Mouse (Mus musculus): ENCODE data around the gene Gxylt2. TPM values are rescaled to one million over a fixed set of nuclear protein-coding genes. Genes with fewer than 3 reads are reported as not detected.

The Gxylt2 gene
- polyA plus RNA-seq, 1 experiment from 2014 or later, result 0.81 TPM

GRCm38 (mm10) chr6:100833355-100833754 is 128.8 kb downstream of the Gxylt2 start, which contains the start of gene Ppp4r2:
Gene Ppp4r2, plus strand, starts transcription at chr6:100833622.
- Histone ChIP-seq H3K4me2 (ENCODE audit: low read length) (peak within 1 kb of the TSS; percentile 55), H3K4me3 (ENCODE audit: low read depth, low read length) (peak within 1 kb of the TSS; percentile 81), H3K27ac (ENCODE audit: low read depth, low read length) (peak within 1 kb of the TSS; percentile 92), H3K9me3 (replicated peaks; ENCODE audit: control insufficient read depth, low read length) (no peaks in the 10 kb centered on the region), H3K4me1 (ENCODE audit: control insufficient read depth, insufficient read depth, low read length) (peaks cover 11% of the 10 kb centered on the region), H3K27me3 (replicated peaks; ENCODE audit: control insufficient read depth, insufficient read depth, low read length) (no peaks in the 10 kb centered on the region), H3K36me3 (ENCODE audit: control insufficient read depth, insufficient read depth, low read length) (peaks cover 32% of the 10 kb centered on the region), H3K9ac (ENCODE audit: low read length) (peak within 1 kb of the TSS; percentile 87)
- ATAC-seq (peak; percentile 95), DNase-seq (ENCODE audit: low spot score) (peak; percentile 96)
- under 1% methylated on average over 38 of the region's 50 CpGs for WGBS

DNA sequence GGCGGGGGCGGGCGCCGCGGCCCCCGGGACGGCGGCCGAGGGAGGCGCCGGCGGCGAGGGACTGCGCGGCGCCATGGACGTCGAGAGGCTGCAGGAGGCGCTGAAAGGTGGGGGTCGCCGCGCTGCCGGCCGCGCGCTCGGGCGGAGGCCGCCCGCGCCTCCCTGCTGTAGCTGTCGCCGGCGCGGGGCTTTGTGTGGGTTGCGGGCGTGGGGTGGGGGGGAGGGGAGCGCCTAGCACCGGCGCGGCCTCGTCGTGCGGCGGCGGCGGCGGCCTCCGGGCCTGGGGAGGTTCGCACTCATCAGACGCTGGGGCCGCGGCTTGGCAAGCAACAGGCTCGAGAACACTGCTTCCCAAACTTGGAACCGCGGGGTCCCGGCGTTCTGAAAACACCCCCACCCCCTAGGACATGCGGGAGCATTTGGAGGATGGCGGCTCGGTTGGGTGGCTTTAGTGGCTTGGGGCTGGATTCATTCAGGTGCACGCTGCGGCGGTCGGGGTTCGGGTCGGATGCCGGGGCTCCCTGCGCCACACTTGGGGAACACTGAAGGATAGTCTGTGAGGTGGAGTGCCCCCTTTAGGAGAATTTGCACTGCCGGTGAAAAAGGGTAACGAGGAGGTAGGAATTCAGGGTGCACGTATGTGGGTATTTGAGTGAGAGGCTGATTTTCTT is 129.4 kb downstream of the Gxylt2 start:
- WGBS, result 1% methylated on average over 50 of the region's 72 CpGs

DNA sequence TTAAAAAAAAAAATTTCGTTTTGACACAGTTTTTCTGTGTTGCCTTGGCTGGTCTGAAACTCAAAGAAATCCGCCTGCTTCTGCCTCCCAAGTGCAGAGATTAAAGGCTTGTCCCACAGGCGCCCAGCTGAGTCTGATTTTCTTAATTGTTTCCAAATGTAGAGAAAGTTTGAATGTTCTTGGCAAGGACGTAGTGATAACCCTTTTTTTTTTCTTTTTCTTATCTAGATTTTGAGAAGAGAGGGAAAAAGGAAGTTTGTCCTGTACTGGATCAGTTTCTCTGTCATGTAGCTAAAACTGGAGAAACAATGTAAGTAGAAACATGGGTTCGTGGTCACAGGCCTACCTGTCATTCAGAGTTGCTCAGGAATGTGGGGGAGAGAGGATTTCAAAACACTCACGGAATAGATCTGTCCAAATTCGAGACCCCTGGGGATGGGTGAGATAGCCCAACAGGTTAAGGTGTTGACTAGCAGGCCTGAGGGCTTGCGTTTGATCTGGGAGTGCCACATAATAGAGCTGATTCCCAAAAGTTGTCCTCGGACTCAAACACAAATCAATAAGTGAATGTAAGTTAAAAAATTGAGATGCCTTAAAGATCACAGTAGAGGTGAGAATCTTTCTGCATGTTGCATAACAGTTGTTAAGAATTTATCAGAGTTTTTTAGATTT is 130.1 kb downstream of the Gxylt2 start:
- Histone ChIP-seq H3K9me3 (replicated peaks; ENCODE audit: control insufficient read depth, low read length) (no peaks in the 10 kb centered on the region), H3K27me3 (replicated peaks; ENCODE audit: control insufficient read depth, insufficient read depth, low read length) (no peaks in the 10 kb centered on the region), H3K4me2 (ENCODE audit: low read length) (peak overlapping the region; percentile 55), H3K36me3 (ENCODE audit: control insufficient read depth, insufficient read depth, low read length) (peaks cover 42% of the 10 kb centered on the region), H3K9ac (ENCODE audit: low read length) (peak overlapping the region; percentile 87), H3K4me1 (ENCODE audit: control insufficient read depth, insufficient read depth, low read length) (peaks cover 11% of the 10 kb centered on the region), H3K27ac (ENCODE audit: low read depth, low read length) (no peak overlapping the region), H3K4me3 (ENCODE audit: low read depth, low read length) (peak overlapping the region; percentile 81)
- 34% methylated on average over 9 of the region's 9 CpGs for WGBS
- DNase-seq (ENCODE audit: low spot score) (no peak), ATAC-seq (no peak)

More for the DNA sequence above, 129.4 kb downstream of the Gxylt2 start:
- Histone ChIP-seq H3K4me3 (ENCODE audit: low read depth, low read length) (peak overlapping the region; percentile 81), H3K27ac (ENCODE audit: low read depth, low read length) (peak overlapping the region; percentile 92), H3K4me1 (ENCODE audit: control insufficient read depth, insufficient read depth, low read length) (peaks cover 11% of the 10 kb centered on the region), H3K4me2 (ENCODE audit: low read length) (peak overlapping the region; percentile 55), H3K9me3 (replicated peaks; ENCODE audit: control insufficient read depth, low read length) (no peaks in the 10 kb centered on the region), H3K9ac (ENCODE audit: low read length) (peak overlapping the region; percentile 87), H3K36me3 (ENCODE audit: control insufficient read depth, insufficient read depth, low read length) (peaks cover 37% of the 10 kb centered on the region), H3K27me3 (replicated peaks; ENCODE audit: control insufficient read depth, insufficient read depth, low read length) (no peaks in the 10 kb centered on the region)
- DNase-seq (ENCODE audit: low spot score), result peak; percentile 65
- peak; percentile 91 for ATAC-seq

DNA sequence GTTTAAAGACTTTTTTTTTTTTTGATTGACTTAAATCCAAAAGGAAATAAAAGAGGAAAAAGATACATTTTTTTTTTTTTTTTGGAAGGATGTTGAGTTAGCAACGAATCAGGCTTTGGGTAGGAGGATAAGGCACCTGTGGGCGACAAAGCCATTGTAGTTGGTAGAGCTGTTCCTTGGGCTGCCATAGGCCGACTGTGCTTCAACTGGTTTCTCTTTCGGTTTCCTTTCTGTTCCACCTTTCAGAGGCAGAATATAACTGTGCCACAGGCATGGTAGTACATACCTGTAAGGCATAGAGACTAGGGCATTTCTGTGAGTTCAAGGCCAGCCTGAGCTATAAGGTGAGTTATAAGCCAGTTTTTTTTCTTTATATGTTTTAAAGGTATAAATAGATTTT is 140.5 kb downstream of the Gxylt2 start:
- Histone ChIP-seq H3K27ac (ENCODE audit: low read depth, low read length) (no peak overlapping the region), H3K36me3 (ENCODE audit: control insufficient read depth, insufficient read depth, low read length) (peaks cover 38% of the 10 kb centered on the region), H3K4me2 (ENCODE audit: low read length) (no peak overlapping the region), H3K9ac (ENCODE audit: low read length) (no peak overlapping the region), H3K9me3 (replicated peaks; ENCODE audit: control insufficient read depth, low read length) (no peaks in the 10 kb centered on the region), H3K4me1 (ENCODE audit: control insufficient read depth, insufficient read depth, low read length) (no peaks in the 10 kb centered on the region), H3K4me3 (ENCODE audit: low read depth, low read length) (no peak overlapping the region), H3K27me3 (replicated peaks; ENCODE audit: control insufficient read depth, insufficient read depth, low read length) (no peaks in the 10 kb centered on the region)
- ATAC-seq (no peak), DNase-seq (ENCODE audit: low spot score) (no peak)
- WGBS, result 96% methylated on average over 4 of the region's 4 CpGs

- no peak for DNase-seq (ENCODE audit: low spot score)
- Histone ChIP-seq H3K4me2 (ENCODE audit: low read length) (no peak overlapping the region), H3K4me1 (ENCODE audit: control insufficient read depth, insufficient read depth, low read length) (no peaks in the 10 kb centered on the region), H3K9ac (ENCODE audit: low read length) (no peak overlapping the region), H3K36me3 (ENCODE audit: control insufficient read depth, insufficient read depth, low read length) (peaks cover 23% of the 10 kb centered on the region; the same call in 1 of the 2 replicates), H3K4me3 (ENCODE audit: low read depth, low read length) (no peak overlapping the region), H3K27me3 (replicated peaks; ENCODE audit: control insufficient read depth, insufficient read depth, low read length) (no peaks in the 10 kb centered on the region), H3K9me3 (replicated peaks; ENCODE audit: control insufficient read depth, low read length) (no peaks in the 10 kb centered on the region), H3K27ac (ENCODE audit: low read depth, low read length) (no peak overlapping the region)
- WGBS, result 92% methylated on average over 5 of the region's 5 CpGs
- no peak for ATAC-seq
These were observed 142.7 kb downstream of the Gxylt2 start for GRCm38 (mm10) chr6:100847264-100847663.

DNA sequence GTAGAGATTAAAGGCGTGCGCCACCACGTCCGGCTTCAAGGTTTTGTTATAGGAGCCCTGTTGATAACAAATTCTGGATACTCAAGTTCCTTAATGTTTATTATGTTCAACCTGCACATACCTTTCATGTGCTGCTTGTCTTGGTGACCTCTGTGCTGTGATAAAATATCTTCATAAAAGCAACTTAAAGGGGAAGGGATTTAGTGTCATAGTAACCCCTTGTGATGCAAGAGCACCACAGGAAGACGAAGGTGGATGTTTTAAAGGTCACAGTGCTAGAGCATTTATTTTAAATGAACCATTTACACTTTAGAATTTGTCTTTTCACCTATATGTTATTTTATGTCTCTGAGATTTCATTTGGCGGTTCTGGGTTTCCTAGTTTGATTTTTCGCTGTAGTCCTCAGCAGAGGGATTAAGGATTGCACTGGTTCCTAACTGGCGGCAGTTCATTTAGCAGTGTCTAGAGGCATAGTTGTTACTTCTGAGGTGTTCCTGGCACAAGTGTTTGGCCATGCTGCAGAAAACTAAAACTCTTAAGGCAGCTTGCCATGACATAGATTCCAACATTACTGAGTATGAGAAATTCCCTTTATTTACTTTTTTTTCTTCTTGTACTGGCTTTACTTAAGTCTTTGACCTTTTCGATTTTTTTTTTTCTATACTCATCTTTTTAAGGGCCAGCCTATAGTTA is 144.3 kb downstream of the Gxylt2 start:
- WGBS, result 92% methylated on average over 9 of the region's 9 CpGs
- Histone ChIP-seq H3K4me2 (ENCODE audit: low read length) (no peak overlapping the region), H3K9me3 (replicated peaks; ENCODE audit: control insufficient read depth, low read length) (no peaks in the 10 kb centered on the region), H3K27ac (ENCODE audit: low read depth, low read length) (no peak overlapping the region), H3K4me3 (ENCODE audit: low read depth, low read length) (no peak overlapping the region), H3K36me3 (ENCODE audit: control insufficient read depth, insufficient read depth, low read length) (peaks cover 26% of the 10 kb centered on the region), H3K4me1 (ENCODE audit: control insufficient read depth, insufficient read depth, low read length) (no peaks in the 10 kb centered on the region), H3K27me3 (replicated peaks; ENCODE audit: control insufficient read depth, insufficient read depth, low read length) (no peaks in the 10 kb centered on the region), H3K9ac (ENCODE audit: low read length) (no peak overlapping the region)
- DNase-seq (ENCODE audit: low spot score) (no peak), ATAC-seq (no peak)

GRCm38 (mm10) chr6:100850671-100851081 is 146.1 kb downstream of the Gxylt2 start:
- no peak overlapping the region for H3K4me2 ChIP-seq (ENCODE audit: low read length)

DNA sequence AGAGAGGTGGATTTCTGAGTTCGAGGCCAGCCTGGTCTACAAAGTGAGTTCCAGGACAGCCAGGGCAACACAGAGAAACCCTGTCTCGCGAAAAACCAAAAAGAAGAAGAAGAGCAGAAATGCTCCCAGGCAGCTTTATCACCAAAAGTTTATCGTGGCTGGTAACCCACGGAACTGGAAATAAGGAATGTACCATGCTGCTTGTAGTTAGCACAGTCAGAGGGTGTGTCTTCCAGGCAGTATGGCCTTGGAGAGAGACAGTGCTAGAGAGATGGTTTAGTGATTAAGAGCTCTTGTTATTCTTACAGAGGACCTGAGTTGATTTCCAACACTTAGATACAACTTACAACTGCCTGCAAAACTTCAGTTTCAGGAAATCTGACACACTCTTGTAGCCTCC is 146.5 kb downstream of the Gxylt2 start:
- H3K36me3 ChIP-seq (ENCODE audit: control insufficient read depth, insufficient read depth, low read length), result peaks cover 20% of the 10 kb centered on the region
- H3K27ac ChIP-seq (ENCODE audit: low read depth, low read length), result no peak overlapping the region
- no peak overlapping the region for H3K9ac ChIP-seq (ENCODE audit: low read length)
- H3K4me2 ChIP-seq (ENCODE audit: low read length), result no peak overlapping the region
- no peak for DNase-seq (ENCODE audit: low spot score)
- no peaks in the 10 kb centered on the region for H3K4me1 ChIP-seq (ENCODE audit: control insufficient read depth, insufficient read depth, low read length)
- H3K4me3 ChIP-seq (ENCODE audit: low read depth, low read length), result no peak overlapping the region
- H3K9me3 ChIP-seq (replicated peaks; ENCODE audit: control insufficient read depth, low read length), result no peaks in the 10 kb centered on the region
- no peak for ATAC-seq
- WGBS, result 96% methylated on average over 5 of the region's 5 CpGs
- H3K27me3 ChIP-seq (replicated peaks; ENCODE audit: control insufficient read depth, insufficient read depth, low read length), result no peaks in the 10 kb centered on the region

More at GRCm38 (mm10) chr6:100850671-100851081, 146.1 kb downstream of the Gxylt2 start:
- WGBS, result 92% methylated on average over 9 of the region's 9 CpGs
- Histone ChIP-seq H3K4me1 (ENCODE audit: control insufficient read depth, insufficient read depth, low read length) (no peaks in the 10 kb centered on the region), H3K27ac (ENCODE audit: low read depth, low read length) (no peak overlapping the region), H3K36me3 (ENCODE audit: control insufficient read depth, insufficient read depth, low read length) (peaks cover 23% of the 10 kb centered on the region), H3K9me3 (replicated peaks; ENCODE audit: control insufficient read depth, low read length) (no peaks in the 10 kb centered on the region), H3K9ac (ENCODE audit: low read length) (no peak overlapping the region), H3K4me3 (ENCODE audit: low read depth, low read length) (no peak overlapping the region), H3K27me3 (replicated peaks; ENCODE audit: control insufficient read depth, insufficient read depth, low read length) (no peaks in the 10 kb centered on the region)
- ATAC-seq (no peak), DNase-seq (ENCODE audit: low spot score) (no peak)

All from forebrain, embryonic 14.5 days (tissue).